Mouse (Mus musculus) heart, embryonic 12.5 days (tissue): Measurements from ENCODE around the gene Plagl1. TPM values are rescaled to one million over a fixed set of nuclear protein-coding genes. Genes with fewer than 3 reads are reported as not detected.
A peak's percentile ranks its signal among the peaks of the same experiment; 100 is the strongest.

Experiments
- ATAC-seq: fragments of 200-750 bp; cut with Nextera tagmentation; 2 replicates; pipeline ENCODE4 v1.8.0; 2017; ENCODE audit warnings: moderate TSS enrichment, moderate library complexity; ENCODE audit not compliant: insufficient number of reproducible peaks, low FRiP score
- H3K27ac ChIP-seq: fragments of 300-500 bp; sonication (generic); 2 replicates; pipeline ENCODE4 v1.5.1; 2016; ENCODE audit warnings: mild to moderate bottlenecking, moderate library complexity; ENCODE audit not compliant: poor library complexity, severe bottlenecking
- H3K27me3 ChIP-seq: fragments of 300-500 bp; sonication (generic); replicated peaks from 2 replicates; pipeline ENCODE4 v1.6.1; 2016; ENCODE audit warnings: mild to moderate bottlenecking, moderate library complexity
- H3K36me3 ChIP-seq: fragments of 300-500 bp; sonication (generic); 2 replicates; pipeline ENCODE4 v1.6.1; 2016; ENCODE audit warnings: mild to moderate bottlenecking, moderate library complexity
- H3K4me1 ChIP-seq: fragments of 300-500 bp; sonication (generic); replicated peaks from 2 replicates; pipeline ENCODE4 v1.6.1; 2016; ENCODE audit warnings: mild to moderate bottlenecking
- H3K4me2 ChIP-seq: fragments of 300-500 bp; sonication (generic); 2 replicates; pipeline ENCODE4 v1.6.1; 2016; ENCODE audit warnings: mild to moderate bottlenecking, moderate library complexity
- H3K4me3 ChIP-seq: fragments of 300-500 bp; sonication (generic); 2 replicates; pipeline ENCODE4 v1.5.1; 2016; ENCODE audit warnings: mild to moderate bottlenecking
- H3K9ac ChIP-seq: fragments of 300-500 bp; sonication (generic); 2 replicates; pipeline ENCODE4 v1.6.1; 2016; ENCODE audit warnings: mild to moderate bottlenecking, moderate library complexity
- H3K9me3 ChIP-seq: fragments of 300-500 bp; sonication (generic); replicated peaks from 2 replicates; pipeline ENCODE4 v1.6.1; 2016; ENCODE audit warnings: mild to moderate bottlenecking, moderate library complexity
- WGBS: fragments of 180-500 bp; shearing (Covaris S2); methylation state at CpG from one replicate; pipeline ENCODE4 v1.1.7; 2016; 5-methylcytosine and 5-hydroxymethylcytosine counted together
- polyA plus RNA-seq: library from polyadenylated mRNA; unstranded; fragments of >200 nt; fragmentation: Nextera tagmentation; extraction: Ambion mirVana; gene quantifications from 2 replicates; pipeline ENCODE4 v1.2.1, GENCODE M21; 2016

Plagl1 gene
- polyA plus RNA-seq, 1 experiment from 2014 or later = 257 TPM

DNA sequence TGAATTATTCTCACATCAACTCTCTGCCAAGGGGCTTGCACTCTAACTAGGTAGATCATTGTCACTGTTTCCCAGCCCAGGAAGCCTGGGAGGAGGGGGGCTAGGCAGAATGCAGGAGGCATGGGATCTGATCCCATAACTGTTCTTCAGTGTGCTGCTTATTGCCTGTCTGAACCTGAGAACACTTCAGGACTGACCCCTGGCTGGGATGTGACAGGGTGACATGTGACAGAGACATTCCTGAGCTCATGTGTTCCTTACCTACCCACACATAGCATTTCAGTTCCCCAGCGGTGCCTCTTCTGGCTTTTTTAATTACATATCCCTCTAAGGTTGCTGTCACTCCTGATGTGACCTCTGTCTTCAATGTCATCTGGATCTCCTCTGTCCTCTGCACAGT, 49.5 kb downstream of the Plagl1 start:
- no peaks in the 10 kb centered on the region for H3K27me3 ChIP-seq
- H3K4me2 ChIP-seq = no peak overlapping the region
- no peak overlapping the region for H3K4me3 ChIP-seq
- H3K4me1 ChIP-seq = peaks cover 63% of the 10 kb centered on the region
- 32% methylated on average over 1 of the region's 1 CpGs for WGBS
- H3K9ac ChIP-seq = no peak overlapping the region
- H3K9me3 ChIP-seq = no peaks in the 10 kb centered on the region
- peak overlapping the region; percentile 80 for H3K27ac ChIP-seq
- ATAC-seq = peak; percentile 67; the same call in 1 of the 2 replicates
- H3K36me3 ChIP-seq = peaks cover 26% of the 10 kb centered on the region; the same call in 1 of the 2 replicates

DNA sequence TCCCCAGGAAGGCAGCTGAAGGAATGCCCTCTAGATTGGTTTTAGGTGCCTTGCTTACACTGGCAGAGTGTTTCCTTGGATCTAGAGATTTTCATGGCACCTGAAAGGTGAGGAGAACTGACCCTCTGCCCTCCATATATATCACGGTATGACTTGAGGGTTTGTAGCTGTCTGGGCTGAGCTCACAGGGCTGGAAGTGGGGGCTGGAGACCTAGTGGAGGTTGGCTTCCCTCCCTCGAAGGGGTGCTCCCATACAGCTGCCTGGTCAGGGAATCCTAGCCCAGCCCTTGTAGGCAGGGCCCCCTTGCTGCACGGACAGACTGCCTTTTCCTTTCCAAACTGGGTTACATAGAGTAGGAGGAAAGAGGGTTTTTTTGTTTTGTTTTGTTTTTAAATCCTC, 52.5 kb downstream of the Plagl1 start:
- no peak overlapping the region for H3K4me2 ChIP-seq
- H3K9me3 ChIP-seq = no peaks in the 10 kb centered on the region
- H3K27me3 ChIP-seq = no peaks in the 10 kb centered on the region
- peaks cover 34% of the 10 kb centered on the region; the same call in 1 of the 2 replicates for H3K36me3 ChIP-seq
- H3K27ac ChIP-seq = peak overlapping the region; percentile 60
- no peak overlapping the region for H3K4me3 ChIP-seq
- no peak for ATAC-seq
- 32% methylated on average over 3 of the region's 3 CpGs for WGBS
- H3K4me1 ChIP-seq = peaks cover 67% of the 10 kb centered on the region
- H3K9ac ChIP-seq = peak overlapping the region; percentile 25; the same call in 1 of the 2 replicates

DNA sequence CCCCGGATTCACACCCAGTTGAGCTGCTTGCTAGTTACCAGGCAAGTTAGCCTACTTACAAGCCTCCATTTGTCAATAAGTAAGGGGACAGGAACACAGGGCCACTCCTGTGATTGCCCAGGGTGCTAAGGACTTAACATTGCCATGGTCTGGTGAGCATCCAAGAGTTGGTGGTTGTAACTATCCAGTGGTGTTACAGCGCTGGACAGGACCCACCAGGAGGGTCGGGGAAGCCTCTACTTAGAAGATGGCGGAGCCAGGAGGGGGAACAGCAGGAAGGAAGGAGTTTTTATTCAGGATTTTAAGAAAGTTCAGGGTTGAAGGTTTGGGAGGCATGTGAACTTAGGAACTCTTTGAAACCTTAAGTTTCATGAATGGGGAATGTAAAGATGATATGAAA, 53.3 kb downstream of the Plagl1 start:
- Histone ChIP-seq H3K9me3 (no peaks in the 10 kb centered on the region), H3K4me2 (no peak overlapping the region), H3K36me3 (peaks cover 35% of the 10 kb centered on the region), H3K27me3 (no peaks in the 10 kb centered on the region), H3K4me3 (no peak overlapping the region), H3K27ac (peak overlapping the region; percentile 52; the same call in 1 of the 2 replicates), H3K9ac (no peak overlapping the region), H3K4me1 (peaks cover 67% of the 10 kb centered on the region)
- WGBS = 82% methylated on average over 4 of the region's 4 CpGs
- ATAC-seq = no peak

DNA sequence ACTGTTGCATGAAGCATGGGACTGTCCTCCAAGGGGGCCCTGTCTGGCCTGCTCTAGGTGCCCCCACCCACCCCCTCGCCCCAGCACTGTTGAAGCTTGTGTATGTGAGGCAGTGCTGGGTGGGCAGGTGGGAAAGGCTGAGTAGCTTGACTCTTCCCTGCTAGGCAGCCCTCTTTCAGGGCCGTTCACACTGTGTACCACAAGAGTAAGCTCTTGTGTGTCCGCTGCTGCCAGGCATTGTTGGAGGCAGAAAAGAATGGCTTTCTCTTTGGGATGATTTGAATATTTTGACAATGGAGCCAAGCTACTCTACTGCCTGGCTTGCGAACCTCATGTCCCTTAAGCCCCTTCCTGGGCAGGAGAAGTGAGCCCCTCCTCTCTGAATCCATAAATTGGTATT, 54.7 kb downstream of the Plagl1 start:
- Histone ChIP-seq H3K4me3 (no peak overlapping the region), H3K9me3 (no peaks in the 10 kb centered on the region), H3K27ac (no peak overlapping the region), H3K4me2 (no peak overlapping the region), H3K4me1 (peaks cover 60% of the 10 kb centered on the region), H3K27me3 (no peaks in the 10 kb centered on the region), H3K9ac (no peak overlapping the region), H3K36me3 (peaks cover 37% of the 10 kb centered on the region)
- ATAC-seq = no peak
- WGBS = 69% methylated on average over 4 of the region's 4 CpGs

DNA sequence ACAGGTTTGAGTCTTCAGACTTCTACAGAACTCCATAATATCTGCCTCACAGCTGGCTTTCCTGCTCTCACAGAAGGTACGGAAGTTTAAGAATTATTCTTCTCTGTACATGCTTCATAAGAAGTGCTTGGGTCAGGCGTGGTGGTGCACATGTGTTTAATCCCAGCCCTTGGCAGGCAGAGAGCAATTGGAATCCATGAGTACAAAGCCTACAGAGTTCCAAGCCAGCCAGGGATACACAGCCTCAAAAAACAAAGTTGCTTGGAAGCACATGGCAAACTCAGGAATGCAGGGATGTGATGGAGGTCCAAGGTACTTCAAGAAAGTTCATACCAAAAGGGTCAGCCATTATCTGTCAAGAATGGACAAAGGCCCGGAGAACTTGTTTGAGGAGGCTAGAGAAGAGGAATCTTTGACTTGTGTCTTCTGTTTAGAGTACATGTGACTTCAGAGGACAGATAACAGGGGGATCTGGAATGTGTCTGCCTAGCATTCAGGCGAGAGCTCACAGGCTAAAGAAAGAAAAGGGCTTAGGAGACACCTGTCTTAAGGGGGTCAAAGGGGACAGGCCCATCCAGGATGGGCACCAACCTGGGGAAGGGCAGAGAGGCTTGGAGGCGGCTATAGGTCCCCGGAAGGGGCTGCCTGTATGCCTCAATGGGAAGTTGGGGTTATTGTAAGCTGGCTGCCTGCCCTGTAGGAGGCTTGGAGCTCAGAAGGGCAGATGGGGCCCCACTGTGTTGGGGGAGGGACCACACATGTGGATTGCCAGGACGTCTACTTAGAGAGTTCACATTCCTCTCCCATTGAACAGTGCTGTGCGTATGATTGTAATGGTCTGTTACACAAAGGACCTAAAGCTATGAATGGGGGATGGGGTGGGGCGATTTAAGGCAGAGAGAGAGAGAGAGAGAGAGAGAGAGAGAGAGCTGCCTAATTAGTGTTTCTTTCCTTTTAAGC, 56.7 kb downstream of the Plagl1 start:
- Histone ChIP-seq H3K4me3 (no peak overlapping the region), H3K27me3 (no peaks in the 10 kb centered on the region), H3K9me3 (no peaks in the 10 kb centered on the region), H3K36me3 (peaks cover 44% of the 10 kb centered on the region), H3K4me1 (peaks cover 53% of the 10 kb centered on the region), H3K9ac (peak overlapping the region; percentile 48; the same call in 1 of the 2 replicates), H3K27ac (peak overlapping the region; percentile 89), H3K4me2 (peak overlapping the region; percentile 13; the same call in 1 of the 2 replicates)
- ATAC-seq = peak; percentile 72
- 29% methylated on average over 9 of the region's 9 CpGs for WGBS

DNA sequence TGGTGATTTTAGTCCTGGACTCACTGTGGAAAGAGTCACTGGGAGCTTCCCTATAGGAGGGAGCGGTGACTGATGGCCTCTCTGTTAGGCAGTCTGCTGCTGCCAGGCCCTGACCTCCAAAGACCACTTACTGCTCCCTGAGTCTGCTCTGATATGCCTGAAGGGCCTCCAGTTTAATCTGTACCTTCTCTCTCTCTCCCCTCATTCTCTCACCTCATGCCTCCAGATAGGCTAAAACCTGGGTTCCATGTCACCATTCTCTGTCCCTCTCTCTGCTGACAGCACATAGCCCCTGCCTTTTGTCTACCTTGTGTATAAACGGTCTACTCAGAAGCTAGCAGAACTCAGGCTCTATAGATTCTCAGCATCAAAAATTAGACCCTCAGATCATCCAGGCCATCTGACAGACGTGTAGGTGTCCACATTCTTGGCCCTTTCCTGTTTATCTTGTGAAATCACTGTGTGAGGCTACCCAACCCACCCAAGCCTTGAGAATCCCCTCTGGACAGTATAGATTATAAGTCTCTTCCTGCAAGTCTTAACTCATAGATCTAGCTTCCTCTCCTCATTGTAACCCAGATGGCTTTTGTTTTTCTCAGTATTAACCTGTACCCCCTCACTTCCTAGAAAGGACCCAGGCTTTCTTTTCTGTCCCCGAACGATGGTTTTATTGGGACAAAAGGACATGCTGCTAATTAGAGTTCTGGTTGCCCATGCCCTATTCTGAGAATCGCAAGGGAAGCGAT, 57.9 kb downstream of the Plagl1 start:
- Histone ChIP-seq H3K4me2 (no peak overlapping the region), H3K27me3 (no peaks in the 10 kb centered on the region), H3K9me3 (no peaks in the 10 kb centered on the region), H3K4me1 (peaks cover 44% of the 10 kb centered on the region), H3K27ac (peak overlapping the region; percentile 86), H3K4me3 (no peak overlapping the region), H3K36me3 (peaks cover 46% of the 10 kb centered on the region), H3K9ac (no peak overlapping the region)
- no peak for ATAC-seq
- 57% methylated on average over 7 of the region's 7 CpGs for WGBS

DNA sequence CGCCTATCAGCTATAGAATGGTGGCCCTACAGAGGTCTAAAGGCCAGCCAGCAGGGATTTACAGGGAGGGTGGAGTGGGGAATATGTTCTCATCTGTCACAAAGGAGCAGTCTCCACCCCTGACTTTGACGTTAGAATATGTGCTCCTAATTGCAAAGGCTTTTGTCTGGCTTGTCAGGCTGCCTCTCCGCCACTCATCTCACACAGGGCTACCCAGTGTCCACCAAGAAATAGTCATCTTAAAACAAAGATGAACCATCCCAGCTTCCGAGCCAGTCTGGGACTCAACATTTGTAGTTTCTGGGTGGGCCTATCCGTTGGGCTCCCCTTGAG, 58.4 kb downstream of the Plagl1 start:
- 54% methylated on average over 5 of the region's 5 CpGs for WGBS
- ATAC-seq = no peak
- Histone ChIP-seq H3K4me2 (no peak overlapping the region), H3K9me3 (no peaks in the 10 kb centered on the region), H3K4me3 (no peak overlapping the region), H3K27me3 (no peaks in the 10 kb centered on the region), H3K27ac (peak overlapping the region; percentile 86), H3K4me1 (peaks cover 46% of the 10 kb centered on the region), H3K9ac (no peak overlapping the region), H3K36me3 (peaks cover 44% of the 10 kb centered on the region)

DNA sequence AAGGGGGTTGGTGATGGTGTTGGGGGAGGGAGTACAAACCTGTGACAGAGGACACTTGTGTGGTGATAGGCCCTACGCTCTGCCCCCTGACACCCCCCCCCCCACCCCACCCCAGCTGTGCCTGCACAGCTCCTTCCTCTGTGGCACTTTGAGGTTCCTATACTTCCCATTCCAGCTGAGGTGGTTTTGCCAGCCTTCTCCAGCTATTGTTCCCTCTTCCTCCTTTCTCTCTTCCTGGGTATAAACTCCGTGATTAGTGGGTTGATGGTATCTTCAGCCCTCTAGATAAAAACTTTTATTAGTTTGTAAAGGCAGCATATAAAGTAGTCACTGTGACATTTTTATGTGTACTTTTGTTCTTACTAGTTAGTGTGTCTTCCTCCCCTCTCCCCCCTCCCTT, 59.0 kb downstream of the Plagl1 start:
- WGBS = 38% methylated on average over 2 of the region's 2 CpGs
- no peak for ATAC-seq

DNA sequence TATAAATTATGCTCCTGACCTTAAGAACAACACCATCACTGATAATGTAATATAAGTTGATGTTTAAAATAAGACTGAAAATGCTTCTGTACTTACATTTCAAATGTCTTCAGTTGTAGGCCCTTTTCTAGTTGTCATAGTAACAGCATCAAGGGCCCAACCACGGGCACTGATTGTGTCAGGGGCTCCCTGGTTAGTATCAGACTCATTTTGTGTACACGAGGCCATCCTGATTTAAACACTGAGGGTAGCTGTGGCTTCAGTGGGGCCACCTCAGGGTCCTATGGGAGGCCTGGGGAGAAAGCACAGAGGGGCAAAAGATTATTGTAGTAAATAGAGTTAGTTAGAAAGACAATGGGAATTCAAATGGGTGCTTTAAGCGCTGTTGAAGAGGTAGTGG, 65.5 kb downstream of the Plagl1 start:
- Histone ChIP-seq H3K9ac (no peak overlapping the region), H3K27me3 (no peaks in the 10 kb centered on the region), H3K4me1 (peaks cover 9% of the 10 kb centered on the region; the same call in 1 of the 2 replicates), H3K9me3 (0 out of 2 replicates have a peak, but pooled peaks cover 3% of the 10 kb centered on the region), H3K36me3 (peaks cover 65% of the 10 kb centered on the region), H3K4me2 (no peak overlapping the region), H3K27ac (no peak overlapping the region), H3K4me3 (no peak overlapping the region)
- 61% methylated on average over 3 of the region's 3 CpGs for WGBS
- no peak for ATAC-seq

More for the DNA sequence above, 59.0 kb downstream of the Plagl1 start:
- H3K9me3 ChIP-seq = no peaks in the 10 kb centered on the region
- peak overlapping the region; percentile 86; the same call in 1 of the 2 replicates for H3K27ac ChIP-seq
- peaks cover 48% of the 10 kb centered on the region for H3K36me3 ChIP-seq
- no peaks in the 10 kb centered on the region for H3K27me3 ChIP-seq
- peaks cover 46% of the 10 kb centered on the region for H3K4me1 ChIP-seq
- no peak overlapping the region for H3K4me2 ChIP-seq
- H3K4me3 ChIP-seq = no peak overlapping the region
- no peak overlapping the region for H3K9ac ChIP-seq

DNA sequence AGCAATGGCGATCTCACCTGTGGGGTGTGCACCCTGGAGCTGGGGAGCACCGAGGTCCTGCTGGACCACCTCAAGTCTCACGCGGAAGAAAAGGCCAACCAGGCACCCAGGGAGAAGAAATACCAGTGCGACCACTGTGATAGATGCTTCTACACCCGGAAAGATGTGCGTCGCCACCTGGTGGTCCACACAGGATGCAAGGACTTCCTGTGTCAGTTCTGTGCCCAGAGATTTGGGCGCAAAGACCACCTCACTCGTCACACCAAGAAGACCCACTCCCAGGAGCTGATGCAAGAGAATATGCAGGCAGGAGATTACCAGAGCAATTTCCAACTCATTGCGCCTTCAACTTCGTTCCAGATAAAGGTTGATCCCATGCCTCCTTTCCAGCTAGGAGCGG, 67.0 kb downstream of the Plagl1 start:
- H3K4me3 ChIP-seq = no peak overlapping the region
- WGBS = 72% methylated on average over 13 of the region's 13 CpGs
- H3K27ac ChIP-seq = no peak overlapping the region
- H3K36me3 ChIP-seq = peaks cover 53% of the 10 kb centered on the region
- H3K27me3 ChIP-seq = no peaks in the 10 kb centered on the region
- no peak overlapping the region for H3K9ac ChIP-seq
- H3K9me3 ChIP-seq = 0 out of 2 replicates have a peak, but pooled peaks cover 3% of the 10 kb centered on the region
- H3K4me2 ChIP-seq = no peak overlapping the region
- 0 out of 2 replicates have a peak, but pooled peaks cover 6% of the 10 kb centered on the region for H3K4me1 ChIP-seq
- no peak for ATAC-seq

DNA sequence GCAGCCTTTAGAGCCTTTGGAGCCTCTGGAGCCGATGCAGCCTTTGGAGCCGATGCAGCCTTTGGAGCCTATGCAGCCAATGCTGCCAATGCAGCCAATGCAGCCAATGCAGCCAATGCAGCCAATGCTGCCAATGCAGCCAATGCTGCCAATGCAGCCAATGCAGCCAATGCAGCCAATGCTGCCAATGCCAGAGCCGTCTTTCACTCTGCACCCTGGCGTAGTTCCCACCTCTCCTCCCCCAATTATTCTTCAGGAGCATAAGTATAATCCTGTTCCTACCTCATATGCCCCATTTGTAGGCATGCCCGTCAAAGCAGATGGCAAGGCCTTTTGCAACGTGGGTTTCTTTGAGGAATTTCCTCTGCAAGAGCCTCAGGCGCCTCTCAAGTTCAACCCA, 67.6 kb downstream of the Plagl1 start:
- H3K36me3 ChIP-seq = peaks cover 52% of the 10 kb centered on the region

More for the DNA sequence above, 67.6 kb downstream of the Plagl1 start:
- WGBS = 90% methylated on average over 7 of the region's 7 CpGs
- Histone ChIP-seq H3K9me3 (0 out of 2 replicates have a peak, but pooled peaks cover 3% of the 10 kb centered on the region), H3K27me3 (no peaks in the 10 kb centered on the region), H3K27ac (no peak overlapping the region), H3K9ac (no peak overlapping the region), H3K4me1 (0 out of 2 replicates have a peak, but pooled peaks cover 6% of the 10 kb centered on the region), H3K4me2 (no peak overlapping the region), H3K4me3 (no peak overlapping the region)
- no peak for ATAC-seq
